Mouse (Mus musculus): ENCODE measurements around the gene Reps2. TPM values are rescaled to one million over a fixed set of nuclear protein-coding genes. Genes with fewer than 3 reads are reported as not detected.

Gene Reps2
- total and polyA plus RNA-seq, 3 experiments: 0.06 TPM; not detected in 2

GRCm38 (mm10) chrX:162442970-162443369 lies 200.5 kb downstream of the Reps2 start:
- H3K9ac ChIP-seq (ENCODE audit: insufficient read depth, low read depth): no peak overlapping the region
- no peaks in the 10 kb centered on the region for H3K4me1 ChIP-seq (ENCODE audit: control insufficient read depth in 1 of 2, insufficient read depth in 2 of 2)
- H3K36me3 ChIP-seq (replicated peaks in 1 of 2; ENCODE audit: control insufficient read depth in 1 of 2, insufficient read depth in 1 of 2, low read length in 1 of 2): no peaks in the 10 kb centered on the region
- no peaks in the 10 kb centered on the region for H3K27me3 ChIP-seq (replicated peaks)
- H3K9me3 ChIP-seq (replicated peaks; ENCODE audit: low read length): no peaks in the 10 kb centered on the region
- no peaks in the 10 kb centered on the region for H3K79me2 ChIP-seq (replicated peaks; ENCODE audit: control insufficient read depth, extremely low read depth, insufficient read depth, poor library complexity, severe bottlenecking)
- in situ Hi-C loops (cut with MboI; ENCODE audit: low pct_ligation_motif_present, low pct_unique_long_range_greater_than_20kb, low sequenced_read_pairs) (no loop called here), dilution Hi-C loops (cut with MboI; ENCODE audit: extremely low pct_ligation_motif_present, extremely low pct_unique_long_range_greater_than_20kb, low sequenced_read_pairs) (no loop called here)
- no peak overlapping the region for H3K27ac ChIP-seq (ENCODE audit: insufficient read depth, low read depth)
- TF ChIP-seq NELFE (IDR thresholded peaks at IDR 0.05; ENCODE audit: low read depth, low read length) (no peak), USF2 (conservative IDR thresholded peaks at IDR 0.05; ENCODE audit: low read depth, low read length) (no peak), IRF4 (IDR thresholded peaks at IDR 0.05; ENCODE audit: low read depth, low read length) (no peak), TCF12 (IDR thresholded peaks at IDR 0.05; ENCODE audit: low read depth, low read length) (no peak), POLR2A (IDR thresholded peaks at IDR 0.05; ENCODE audit: low read depth, low read length) (no peak), SIN3A (IDR thresholded peaks at IDR 0.05; ENCODE audit: low read length) (no peak), E2F4 (IDR thresholded peaks at IDR 0.05; ENCODE audit: insufficient replicate concordance, low read depth, low read length) (no peak)
- H3K4me2 ChIP-seq (ENCODE audit: insufficient read depth, low read depth, poor library complexity, severe bottlenecking): no peak overlapping the region
- no peak for DNase-seq (ENCODE audit: extremely low read depth)
- H3K4me3 ChIP-seq (replicated peaks in 1 of 3; ENCODE audit: low read depth in 2 of 3, low read length in 2 of 3, poor library complexity in 1 of 3): no peak overlapping the region

- Histone ChIP-seq H3K4me1 (ENCODE audit: control insufficient read depth in 1 of 2, insufficient read depth in 2 of 2) (no peaks in the 10 kb centered on the region), H3K4me2 (ENCODE audit: insufficient read depth, low read depth, poor library complexity, severe bottlenecking) (no peak overlapping the region), H3K27me3 (replicated peaks) (no peaks in the 10 kb centered on the region), H3K4me3 (replicated peaks in 1 of 3; ENCODE audit: low read depth in 2 of 3, low read length in 2 of 3, poor library complexity in 1 of 3) (no peak overlapping the region), H3K27ac (ENCODE audit: insufficient read depth, low read depth) (no peak overlapping the region), H3K79me2 (replicated peaks; ENCODE audit: control insufficient read depth, extremely low read depth, insufficient read depth, poor library complexity, severe bottlenecking) (no peaks in the 10 kb centered on the region), H3K36me3 (replicated peaks in 1 of 2; ENCODE audit: control insufficient read depth in 1 of 2, insufficient read depth in 1 of 2, low read length in 1 of 2) (no peaks in the 10 kb centered on the region), H3K9me3 (replicated peaks; ENCODE audit: low read length) (no peaks in the 10 kb centered on the region), H3K9ac (ENCODE audit: insufficient read depth, low read depth) (no peak overlapping the region)
- no peak for TF ChIP-seq CHD1 (IDR thresholded peaks at IDR 0.05; ENCODE audit: low read depth, low read length)
- no peak for TF ChIP-seq NRF1 (IDR thresholded peaks at IDR 0.05; ENCODE audit: low read depth, low read length)
- no peak for TF ChIP-seq MAZ (IDR thresholded peaks at IDR 0.05; ENCODE audit: low read depth, low read length)
- TF ChIP-seq MYC (IDR thresholded peaks at IDR 0.05; ENCODE audit: low read depth, low read length): no peak
- no peak for TF ChIP-seq IRF4 (IDR thresholded peaks at IDR 0.05; ENCODE audit: low read depth, low read length)
- TF ChIP-seq ETS1 (conservative IDR thresholded peaks at IDR 0.05; ENCODE audit: low read depth, low read length): no peak
- TF ChIP-seq CHD2 (IDR thresholded peaks at IDR 0.05; ENCODE audit: low read length): no peak
- TF ChIP-seq RCOR1 (conservative IDR thresholded peaks at IDR 0.05; ENCODE audit: low read depth, low read length): no peak
- TF ChIP-seq NELFE (IDR thresholded peaks at IDR 0.05; ENCODE audit: low read depth, low read length): no peak
- no peak for TF ChIP-seq JUN (IDR thresholded peaks at IDR 0.05; ENCODE audit: insufficient read depth, low read depth, low read length)
- TF ChIP-seq SMC3 (IDR thresholded peaks at IDR 0.05; ENCODE audit: low read depth, low read length): no peak
- no peak for TF ChIP-seq ZKSCAN1 (IDR thresholded peaks at IDR 0.05; ENCODE audit: borderline replicate concordance, low read depth, low read length)
- no peak for TF ChIP-seq E2F4 (IDR thresholded peaks at IDR 0.05; ENCODE audit: insufficient replicate concordance, low read depth, low read length)
- no peak for TF ChIP-seq HCFC1 (IDR thresholded peaks at IDR 0.05; ENCODE audit: low read depth, low read length)
- TF ChIP-seq MAX (IDR thresholded peaks at IDR 0.05; ENCODE audit: low read length): no peak
- TF ChIP-seq ZC3H11A (IDR thresholded peaks at IDR 0.05; ENCODE audit: low read depth, low read length): no peak
- no peak for TF ChIP-seq USF2 (conservative IDR thresholded peaks at IDR 0.05; ENCODE audit: low read depth, low read length)
- no peak for TF ChIP-seq ELF1 (IDR thresholded peaks at IDR 0.05; ENCODE audit: low read depth, low read length)
- no peak for TF ChIP-seq ZMIZ1 (IDR thresholded peaks at IDR 0.05; ENCODE audit: low read depth, low read length)
- in situ Hi-C loops (cut with MboI; ENCODE audit: low pct_ligation_motif_present, low pct_unique_long_range_greater_than_20kb, low sequenced_read_pairs): no loop called here
- dilution Hi-C loops (cut with MboI; ENCODE audit: extremely low pct_ligation_motif_present, extremely low pct_unique_long_range_greater_than_20kb, low sequenced_read_pairs): no loop called here
- no peak for DNase-seq (ENCODE audit: extremely low read depth)
Measured at GRCm38 (mm10) chrX:162432776-162433543, 210.5 kb downstream of the Reps2 start.
